Mouse (Mus musculus) left cerebral cortex, postnatal 25 days (tissue): ENCODE measurements at regions not wholly inside any gene's neighbourhood (a gene's known extent, or its start where the extent isn't known, plus 50 kb on each side); places are given as distances from the start of the nearest gene placed in this dataset.

Experiments
- DNase-seq, 2 experiments: peaks; one replicate each; pipeline ENCODE4 v3.0.0; 2022; ENCODE audit warnings: low spot score in 2 of 2, mixed read lengths in 1 of 2
- intact Hi-C: fragments of 180-260 bp; cut with DNase I; formaldehyde crosslinking; loops from one replicate; pipeline ENCODE4 v1.15.1; 2025

GRCm38 (mm10) chr11:85966207-85966606 is 80.0 kb downstream of the Tbx4 start:
- intact Hi-C loops: no loop called here
- DNase-seq: no peak

- no peak for DNase-seq
- intact Hi-C loops: loop anchor here (5.0 to 10.0 kb wide), 2 partner anchors 202 to 585 kb away; no protein-coding TSS in a partner anchor
These were observed 84.1 kb downstream of the Tbx4 start for GRCm38 (mm10) chr11:85970287-85970686.

GRCm38 (mm10) chr11:85972385-85972784 is 86.2 kb downstream of the Tbx4 start:
- intact Hi-C loops: loop anchor here (2.0 to 10.0 kb wide), 3 partner anchors 124 to 588 kb away; no protein-coding TSS in a partner anchor
- peak; percentile 73 to 82 for DNase-seq

GRCm38 (mm10) chr11:85973736-85974135 is 87.5 kb downstream of the Tbx4 start:
- no peak for DNase-seq
- intact Hi-C loops: loop anchor here (2.0 to 10.0 kb wide), 3 partner anchors 125 to 589 kb away; no protein-coding TSS in a partner anchor

GRCm38 (mm10) chr11:85976693-85977434 is 90.6 kb downstream of the Tbx4 start:
- intact Hi-C loops: loop anchor here (10.0 kb wide), 1 partner anchor 592 kb away; no protein-coding TSS in a partner anchor
- no peak for DNase-seq

GRCm38 (mm10) chr11:85980388-85980787 is 94.2 kb downstream of the Tbx4 start:
- no peak for DNase-seq
- intact Hi-C loops: no loop called here

GRCm38 (mm10) chr11:85981561-85981960 is 95.3 kb downstream of the Tbx4 start:
- intact Hi-C loops: no loop called here
- peak in 1 of 2 experiments; percentile 67 for DNase-seq

GRCm38 (mm10) chr11:85986338-85986737 is 100.1 kb downstream of the Tbx4 start:
- intact Hi-C loops: no loop called here
- DNase-seq: no peak

GRCm38 (mm10) chr11:85987181-85987580 is 101.0 kb downstream of the Tbx4 start:
- intact Hi-C loops: no loop called here
- DNase-seq: no peak

- intact Hi-C loops: no loop called here
These were observed 103.3 kb downstream of the Tbx4 start for GRCm38 (mm10) chr11:85989536-85989935.

GRCm38 (mm10) chr11:85989940-85990493 is 103.8 kb downstream of the Tbx4 start:
- peak in 1 of 2 experiments; percentile 4 for DNase-seq
- intact Hi-C loops: loop anchor here (5.0 kb wide), 1 partner anchor 77 kb away; no protein-coding TSS in a partner anchor

More at GRCm38 (mm10) chr11:85989536-85989935, 103.3 kb downstream of the Tbx4 start:
- DNase-seq: no peak

GRCm38 (mm10) chr11:85995318-85996095 is 109.3 kb downstream of the Tbx4 start:
- peak; percentile 54 to 62 for DNase-seq
- intact Hi-C loops: no loop called here

GRCm38 (mm10) chr11:85996686-85997085 is 110.5 kb downstream of the Tbx4 start:
- DNase-seq: no peak
- intact Hi-C loops: no loop called here

- intact Hi-C loops: no loop called here
These were observed 117.1 kb downstream of the Tbx4 start for GRCm38 (mm10) chr11:86003341-86003740.

GRCm38 (mm10) chr11:86005284-86005683 is 119.1 kb downstream of the Tbx4 start:
- no peak for DNase-seq

More at GRCm38 (mm10) chr11:86003341-86003740, 117.1 kb downstream of the Tbx4 start:
- DNase-seq: no peak

GRCm38 (mm10) chr11:86005899-86006445 is 119.8 kb downstream of the Tbx4 start:
- intact Hi-C loops: no loop called here
- DNase-seq: no peak

More at GRCm38 (mm10) chr11:86005284-86005683, 119.1 kb downstream of the Tbx4 start:
- intact Hi-C loops: no loop called here

- no peak for DNase-seq
- intact Hi-C loops: no loop called here
These were observed 120.6 kb downstream of the Tbx4 start for GRCm38 (mm10) chr11:86006859-86007258.
